Mouse (Mus musculus) CH12.LX (cell line): Measurements from ENCODE around the gene Ntm. TPM values are rescaled to one million over a fixed set of nuclear protein-coding genes. Genes with fewer than 3 reads are reported as not detected.

Source experiments
- DNase-seq: peaks from one replicate; pipeline ENCODE4 v3.0.0-alpha.2; 2013; ENCODE audit errors: extremely low read depth
- H3K27ac ChIP-seq: 2 replicates; pipeline ENCODE4 v1.5.1; 2012; ENCODE audit warnings: low read depth, mild to moderate bottlenecking, control low read depth, moderate library complexity; ENCODE audit not compliant: insufficient read depth
- H3K27me3 ChIP-seq: replicated peaks from 2 replicates; pipeline ENCODE3; 2012; ENCODE audit warnings: inconsistent platforms
- H3K36me3 ChIP-seq, 2 experiments: replicated peaks in 1 of 2; 2 replicates each; pipeline versions ENCODE3 to v1.6.1; 2012; ENCODE audit warnings: inconsistent platforms in 1 of 2, low read length in 1 of 2, mild to moderate bottlenecking in 1 of 2, mixed read lengths in 1 of 2, moderate library complexity in 1 of 2; ENCODE audit not compliant: control insufficient read depth in 1 of 2, insufficient read depth in 1 of 2
- H3K4me1 ChIP-seq, 2 experiments: 2 replicates each; pipeline ENCODE4 v1.6.1; 2012; ENCODE audit warnings: inconsistent platforms in 1 of 2, moderate library complexity in 1 of 2; ENCODE audit not compliant: insufficient read depth in 2 of 2, control insufficient read depth in 1 of 2
- H3K4me2 ChIP-seq: 2 replicates; pipeline ENCODE4 v1.6.1; 2012; ENCODE audit warnings: low read depth, mild to moderate bottlenecking, control low read depth; ENCODE audit not compliant: poor library complexity, insufficient read depth, severe bottlenecking
- H3K4me3 ChIP-seq, 3 experiments: fragments of 150-350 bp in 1 of 3; sonication (generic) in 1 of 3; replicated peaks in 1 of 3; 2 replicates each; pipeline versions ENCODE3 to v1.5.1; 2011 to 2012; ENCODE audit warnings: low read depth in 2 of 3, low read length in 2 of 3, mild to moderate bottlenecking in 2 of 3, moderate library complexity in 2 of 3, control low read depth in 1 of 3, improper control_type of control experiment in 1 of 3, inconsistent platforms in 1 of 3, mixed read lengths in 1 of 3; ENCODE audit not compliant: poor library complexity in 1 of 3
- H3K79me2 ChIP-seq: replicated peaks from 2 replicates; pipeline ENCODE4 v1.6.1; 2012; ENCODE audit warnings: mild to moderate bottlenecking, moderate library complexity; ENCODE audit not compliant: control insufficient read depth, poor library complexity, insufficient read depth, severe bottlenecking; ENCODE audit errors: extremely low read depth
- H3K9ac ChIP-seq: 2 replicates; pipeline ENCODE4 v1.6.1; 2012; ENCODE audit warnings: low read depth, mild to moderate bottlenecking, control low read depth, moderate library complexity; ENCODE audit not compliant: insufficient read depth
- H3K9me3 ChIP-seq: replicated peaks from 2 replicates; pipeline ENCODE3; 2012; ENCODE audit warnings: low read length, inconsistent platforms, mixed read lengths
- CTCF ChIP-seq, 2 experiments: IDR thresholded peaks in 1 of 2; conservative IDR thresholded peaks in 1 of 2; 2 replicates each; pipeline ENCODE4 v1.5.1; 2011 to 2012; ENCODE audit warnings: low read depth in 2 of 2, low read length in 2 of 2, improper control_type of control experiment in 1 of 2, inconsistent platforms in 1 of 2, mild to moderate bottlenecking in 1 of 2, moderate library complexity in 1 of 2
- E2F4 ChIP-seq: IDR thresholded peaks from 2 replicates; pipeline ENCODE4 v1.6.1; 2011; ENCODE audit warnings: low read depth, low read length, improper control_type of control experiment; ENCODE audit not compliant: insufficient replicate concordance
- EP300 ChIP-seq: IDR thresholded peaks from 2 replicates; pipeline ENCODE4 v1.6.1; 2011; ENCODE audit warnings: low read length, improper control_type of control experiment
- ETS1 ChIP-seq: conservative IDR thresholded peaks from 2 replicates; pipeline ENCODE4 v1.6.1; 2012; ENCODE audit warnings: low read depth, mild to moderate bottlenecking, inconsistent platforms, low read length, improper control_type of control experiment, moderate library complexity
- GABPA ChIP-seq: IDR thresholded peaks from 2 replicates; pipeline ENCODE4 v1.6.1; 2012; ENCODE audit warnings: low read depth, low read length, improper control_type of control experiment, inconsistent platforms; ENCODE audit not compliant: insufficient replicate concordance
- KAT2A ChIP-seq: IDR thresholded peaks from 2 replicates; pipeline ENCODE4 v1.6.1; 2012; ENCODE audit warnings: low read length, improper control_type of control experiment, inconsistent platforms; ENCODE audit not compliant: insufficient replicate concordance
- MAX ChIP-seq: IDR thresholded peaks from 2 replicates; pipeline ENCODE4 v1.6.1; 2011; ENCODE audit warnings: low read length, improper control_type of control experiment
- MYC ChIP-seq: IDR thresholded peaks from 2 replicates; pipeline ENCODE4 v1.6.1; 2011; ENCODE audit warnings: low read depth, mild to moderate bottlenecking, improper control_type of control experiment, low read length
- POLR2A ChIP-seq: IDR thresholded peaks from 2 replicates; pipeline ENCODE4 v1.6.1; 2011; ENCODE audit warnings: low read depth, mild to moderate bottlenecking, improper control_type of control experiment, low read length
- POLR2AphosphoS2 ChIP-seq: IDR thresholded peaks from 2 replicates; pipeline ENCODE4 v1.6.1; 2011; ENCODE audit warnings: low read depth, low read length, improper control_type of control experiment
- RAD21 ChIP-seq: IDR thresholded peaks from 2 replicates; pipeline ENCODE4 v1.6.1; 2011; ENCODE audit warnings: low read depth, mild to moderate bottlenecking, low read length, improper control_type of control experiment, moderate library complexity
- SIN3A ChIP-seq: IDR thresholded peaks from 2 replicates; pipeline ENCODE4 v1.6.1; 2012; ENCODE audit warnings: low read length, improper control_type of control experiment, inconsistent platforms
- SMC3 ChIP-seq: IDR thresholded peaks from 2 replicates; pipeline ENCODE4 v1.6.1; 2011; ENCODE audit warnings: low read depth, low read length, improper control_type of control experiment
- TCF12 ChIP-seq: IDR thresholded peaks from 2 replicates; pipeline ENCODE4 v1.6.1; 2014; ENCODE audit warnings: low read depth, mild to moderate bottlenecking, inconsistent platforms, low read length, improper control_type of control experiment
- UBTF ChIP-seq: IDR thresholded peaks from 2 replicates; pipeline ENCODE4 v1.6.1; 2012; ENCODE audit warnings: low read depth, mild to moderate bottlenecking, inconsistent platforms, low read length, improper control_type of control experiment, moderate library complexity
- USF1 ChIP-seq: IDR thresholded peaks from 2 replicates; pipeline ENCODE4 v1.6.1; 2014; ENCODE audit warnings: low read depth, mild to moderate bottlenecking, inconsistent platforms, low read length, improper control_type of control experiment
- ZC3H11A ChIP-seq: IDR thresholded peaks from 2 replicates; pipeline ENCODE4 v1.6.1; 2012; ENCODE audit warnings: low read depth, mild to moderate bottlenecking, inconsistent platforms, low read length, improper control_type of control experiment
- ZKSCAN1 ChIP-seq: IDR thresholded peaks from 2 replicates; pipeline ENCODE4 v1.6.1; 2012; ENCODE audit warnings: low read depth, inconsistent platforms, low read length, improper control_type of control experiment, borderline replicate concordance
- ZMIZ1 ChIP-seq: IDR thresholded peaks from 2 replicates; pipeline ENCODE4 v1.6.1; 2012; ENCODE audit warnings: low read depth, mild to moderate bottlenecking, inconsistent platforms, low read length, improper control_type of control experiment
- dilution Hi-C: fragments of 300-500 bp; cut with MboI; formaldehyde crosslinking; loops from 2 replicates; pipeline ENCODE4 v1.14.3; 2020; ENCODE audit warnings: low sequenced_read_pairs; ENCODE audit not compliant: extremely low pct_unique_long_range_greater_than_20kb, extremely low pct_ligation_motif_present
- in situ Hi-C: fragments of 300-500 bp; cut with MboI; formaldehyde crosslinking; loops from 3 replicates; pipeline ENCODE4 v1.14.3; 2019; ENCODE audit warnings: low sequenced_read_pairs, low pct_ligation_motif_present, low pct_unique_long_range_greater_than_20kb, mixed read lengths
- polyA plus RNA-seq: library from polyadenylated mRNA; unstranded; fragments of >175 nt; gene quantifications from 2 replicates; pipeline ENCODE4 v1.2.1, GENCODE M21; 2012; ENCODE audit warnings: low read depth; ENCODE audit not compliant: insufficient read length
- total RNA-seq, 2 experiments: library from RNA; depleted of rRNA; stranded (reverse); fragments of 300-350 nt in 1 of 2; fragments of >200 nt in 1 of 2; gene quantifications; 2 replicates each; pipeline ENCODE4 v1.2.3; 2012 to 2014

Gene Ntm
- total and polyA plus RNA-seq, 3 experiments: not detected

DNA sequence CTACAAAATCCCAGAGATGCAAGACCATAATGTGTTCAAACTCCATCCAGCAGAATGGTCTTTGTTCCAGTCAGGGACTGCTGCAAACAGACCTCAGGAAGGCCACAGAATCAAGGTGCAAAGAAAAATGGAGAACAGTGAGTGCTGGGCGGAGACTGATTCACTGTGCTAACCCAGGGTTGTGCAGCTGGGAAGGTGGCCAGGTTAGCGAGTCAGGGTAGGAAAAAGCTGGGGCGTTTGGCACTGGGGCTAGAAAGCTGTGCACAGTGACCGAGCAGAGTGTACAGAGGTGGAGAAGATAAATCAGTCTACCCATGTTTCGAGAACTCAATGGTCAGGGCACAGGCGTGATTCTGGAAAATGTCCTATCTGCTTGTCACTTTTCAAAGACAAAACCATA, 291.1 kb downstream of the Ntm start:
- Histone ChIP-seq H3K4me3 (no peak overlapping the region), H3K9me3 (peaks cover 79% of the 10 kb centered on the region), H3K27ac (no peak overlapping the region), H3K36me3 (no peaks in the 10 kb centered on the region), H3K9ac (no peak overlapping the region), H3K27me3 (no peaks in the 10 kb centered on the region), H3K4me2 (no peak overlapping the region), H3K4me1 (no peaks in the 10 kb centered on the region), H3K79me2 (no peaks in the 10 kb centered on the region)
- no peak for DNase-seq
- in situ Hi-C loops: loop anchor here (25.0 kb wide), 1 partner anchor 615 kb away; no protein-coding TSS in a partner anchor
- dilution Hi-C loops: no loop called here
- TF ChIP-seq ZKSCAN1 (no peak), UBTF (no peak), E2F4 (no peak), MYC (no peak), SMC3 (no peak), SIN3A (no peak), TCF12 (no peak), GABPA (no peak), USF1 (no peak), EP300 (no peak)

DNA sequence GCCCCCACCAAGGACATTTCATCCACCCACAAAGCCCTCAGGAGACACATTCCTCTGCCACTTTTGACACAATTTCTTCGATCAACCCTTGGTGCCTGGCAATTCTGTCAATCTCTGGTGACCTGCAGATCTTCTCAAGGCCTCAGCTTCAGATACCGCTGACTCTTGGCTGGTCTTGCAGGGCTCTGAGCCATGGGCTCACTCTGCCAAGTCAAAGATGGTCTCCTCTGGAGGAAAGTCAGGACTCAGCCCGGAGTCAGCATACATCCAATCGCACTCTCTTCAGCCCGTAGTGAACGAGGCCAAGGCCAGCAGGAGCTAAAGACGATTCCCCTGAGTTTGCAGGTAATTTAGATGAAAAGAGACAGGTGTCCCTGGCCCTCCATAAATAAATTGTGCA, 299.7 kb downstream of the Ntm start:
- in situ Hi-C loops (loop anchor here (25.0 kb wide), 1 partner anchor 624 kb away; no protein-coding TSS in a partner anchor), dilution Hi-C loops (no loop called here)
- H3K9ac ChIP-seq: no peak overlapping the region
- no peak overlapping the region for H3K4me3 ChIP-seq
- H3K79me2 ChIP-seq: no peaks in the 10 kb centered on the region
- TF ChIP-seq TCF12: no peak
- no peaks in the 10 kb centered on the region for H3K36me3 ChIP-seq
- H3K9me3 ChIP-seq: peaks cover 82% of the 10 kb centered on the region
- no peaks in the 10 kb centered on the region for H3K27me3 ChIP-seq
- H3K4me1 ChIP-seq: no peaks in the 10 kb centered on the region
- H3K27ac ChIP-seq: no peak overlapping the region
- no peak overlapping the region for H3K4me2 ChIP-seq
- no peak for DNase-seq

DNA sequence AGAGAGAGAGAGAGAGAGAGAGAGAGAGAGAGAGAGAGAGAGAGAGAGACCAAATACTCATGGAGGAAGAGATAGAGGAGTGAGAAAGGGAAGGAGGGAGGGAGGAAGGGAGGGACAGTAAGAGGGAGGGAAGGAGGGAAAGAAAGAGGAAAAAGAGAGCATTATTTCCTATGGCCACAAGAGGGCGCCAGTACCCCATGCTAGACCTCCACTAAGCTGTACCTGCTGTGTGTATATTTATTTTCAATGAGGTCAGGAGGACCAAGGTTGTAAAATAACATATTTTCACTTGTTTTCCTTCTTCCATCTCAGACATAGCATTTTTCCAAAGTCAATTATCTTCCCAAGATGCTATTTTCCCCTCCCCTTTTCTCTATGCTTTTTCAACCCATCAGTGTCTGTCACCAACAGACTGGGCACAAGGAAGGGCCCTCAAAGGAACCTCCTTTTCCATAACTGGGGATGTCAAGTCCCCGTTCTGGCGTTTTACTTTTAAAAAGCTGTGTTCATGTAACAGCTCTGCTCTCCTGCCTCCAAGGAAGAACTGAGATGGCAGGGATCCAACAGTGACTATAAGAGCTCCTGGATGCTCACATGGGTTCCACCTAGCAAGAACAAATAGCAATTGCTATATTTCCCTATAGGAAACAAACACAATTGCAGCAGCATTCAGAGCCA, 301.3 kb downstream of the Ntm start:
- in situ Hi-C loops (loop anchor here (25.0 kb wide), 1 partner anchor 626 kb away; no protein-coding TSS in a partner anchor), dilution Hi-C loops (no loop called here)
- H3K4me1 ChIP-seq: no peaks in the 10 kb centered on the region
- no peak for TF ChIP-seq GABPA
- TF ChIP-seq SIN3A: no peak
- TF ChIP-seq KAT2A: no peak
- TF ChIP-seq ZC3H11A: no peak
- no peak for TF ChIP-seq ZMIZ1
- TF ChIP-seq SMC3: peak; percentile 6; the same call in 1 of the 2 replicates
- TF ChIP-seq POLR2A: no peak
- TF ChIP-seq POLR2AphosphoS2: no peak
- TF ChIP-seq CTCF (conservative IDR thresholded peaks at IDR 0.05 in 1 of 2, IDR thresholded peaks at IDR 0.05 in 1 of 2; ENCODE audit: low read depth in 2 of 2, low read length in 2 of 2): peak in 1 of 2 experiments; percentile 37; a peak in 2 of 4 replicates
- TF ChIP-seq MAX: no peak
- no peak for TF ChIP-seq UBTF
- TF ChIP-seq RAD21: peak; percentile 44
- no peak for TF ChIP-seq ETS1
- TF ChIP-seq MYC: no peak
- no peak for DNase-seq
- H3K27ac ChIP-seq: no peak overlapping the region
- H3K79me2 ChIP-seq: no peaks in the 10 kb centered on the region
- no peak overlapping the region for H3K9ac ChIP-seq
- H3K36me3 ChIP-seq: no peaks in the 10 kb centered on the region
- peaks cover 79% of the 10 kb centered on the region for H3K9me3 ChIP-seq
- no peak overlapping the region for H3K4me2 ChIP-seq
- no peak overlapping the region for H3K4me3 ChIP-seq
- no peaks in the 10 kb centered on the region for H3K27me3 ChIP-seq
